Mouse (Mus musculus) erythroblast, embryonic 14.5 days (primary cell): ENCODE results near the gene Hic1.

Experiments used
- GATA1 ChIP-seq: IDR thresholded peaks from 2 replicates; pipeline ENCODE4 v1.6.1; 2012; ENCODE audit warnings: low read length, inconsistent platforms, mixed read lengths
- TAL1 ChIP-seq: IDR thresholded peaks from 3 replicates; pipeline ENCODE4 v1.6.1; 2012; ENCODE audit warnings: low read length, inconsistent platforms, mixed read lengths

GRCm38 (mm10) chr11:75194121-75194849 lies 25.0 kb upstream of the Hic1 start:
- TF ChIP-seq TAL1, result no peak
- TF ChIP-seq GATA1, result no peak
